Mouse (Mus musculus): ENCODE results near the gene Triml1. TPM values are rescaled to one million over a fixed set of nuclear protein-coding genes. Genes with fewer than 3 reads are reported as not detected.

Gene Triml1
- polyA plus RNA-seq (2017; shearing (Covaris generic)), result not detected

DNA sequence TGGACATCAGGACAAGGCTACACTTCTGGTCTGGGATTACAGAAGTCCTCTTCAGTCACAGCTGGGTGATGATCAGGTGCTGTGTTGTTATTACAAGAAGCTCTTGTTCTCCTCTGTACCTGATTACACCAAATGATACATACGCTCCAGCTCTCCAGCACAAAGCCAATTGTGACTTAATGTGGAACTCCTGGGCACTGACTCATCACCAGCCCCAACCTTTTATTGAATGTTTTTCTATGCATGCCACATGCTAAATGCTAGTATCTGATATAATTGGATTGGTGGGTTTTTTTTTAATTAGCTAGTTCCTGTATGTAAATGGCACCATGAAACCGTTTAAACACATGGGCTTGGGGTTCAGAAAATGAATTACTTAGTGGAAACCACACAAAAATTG is at the start of gene Triml1:
Gene Triml1, minus strand, starts transcription at position 101 of the 400 bp plus-strand sequence.

GRCm38 (mm10) chr8:43180054-43180690 is 38.9 kb upstream of the Triml1 start, which contains the start of gene Triml2:
TSS of gene Triml2 (plus strand) at chr8:43180541.

Other genes starting within 250 kb of the Triml1 start
- 0.19 TPM for gene Triml2, start 39.1 kb upstream of the Triml1 start, polyA plus RNA-seq (2017; shearing (Covaris generic))
- gene Zfp42, start 165.5 kb upstream of the Triml1 start, polyA plus RNA-seq (2017; shearing (Covaris generic)), result not detected

All from CD4-positive, CD25-positive, alpha-beta regulatory T cell (primary cell).